Mouse (Mus musculus): ENCODE data around the gene Klhl5. TPM values are rescaled to one million over a fixed set of nuclear protein-coding genes. Genes with fewer than 3 reads are reported as not detected.

Gene Klhl5
- total RNA-seq, 4 experiments from 2014 or later = 46.6 to 96.0 (median 72.1) TPM

DNA sequence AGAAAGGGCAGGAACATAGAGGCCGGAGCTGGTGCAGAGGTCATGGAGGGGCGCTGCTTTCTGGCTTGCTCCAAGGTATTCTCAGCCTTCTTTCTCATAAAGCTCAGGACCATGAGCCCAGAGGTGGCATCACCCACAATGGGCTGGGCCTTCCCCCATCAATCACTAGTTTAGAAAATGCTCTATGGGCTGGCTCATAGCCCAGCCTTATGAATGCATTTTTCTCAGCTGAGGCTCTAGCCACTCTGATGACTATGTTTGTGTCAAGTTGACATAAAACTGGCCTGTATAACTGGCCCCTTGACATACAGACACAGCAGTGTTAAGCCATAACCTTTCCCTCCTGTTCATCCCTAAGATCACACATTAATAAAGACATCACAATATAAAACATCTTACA, 97.4 kb downstream of the Klhl5 start:
- no peak for DNase-seq

DNA sequence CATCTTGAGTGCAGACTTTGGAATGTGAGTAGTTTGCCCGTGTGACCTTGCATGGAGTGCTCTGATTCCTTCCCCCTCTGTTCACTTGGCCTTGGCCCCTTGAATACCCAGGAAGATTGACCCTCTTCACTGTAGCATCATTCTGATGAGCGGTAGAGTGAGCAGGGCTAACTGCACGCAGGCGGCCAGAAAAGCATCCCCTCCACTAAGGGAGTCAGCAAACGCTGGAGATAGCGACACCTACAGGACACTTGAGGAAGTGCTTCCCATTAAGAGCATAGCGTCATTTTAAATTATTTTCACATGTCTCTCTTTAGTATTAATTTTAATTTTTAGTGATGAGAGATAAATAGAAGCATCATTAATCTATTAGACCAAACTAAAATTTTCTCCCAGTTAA, 106.0 kb downstream of the Klhl5 start:
- DNase-seq = no peak

Other genes with a start within 250 kb of the Klhl5 start
- gene Tlr1, start 174.0 kb upstream of the Klhl5 start, total RNA-seq (2022) = 1 to 10 TPM in 3 of 4 experiments, under 1 TPM in 1; 0.90 to 4.5 (median 2.7) TPM
- gene Tlr6, start 147.4 kb upstream of the Klhl5 start, total RNA-seq (2022) = 1 to 10 TPM; 1.6 to 2.7 (median 2.3) TPM
- gene Fam114a1, start 137.5 kb upstream of the Klhl5 start, total RNA-seq (2022) = 10 to 100 TPM; 28.0 to 39.6 (median 29.0) TPM
- under 1 TPM; 0.42 to 0.89 (median 0.73) TPM for gene Tmem156, start 15.4 kb upstream of the Klhl5 start, total RNA-seq (2022)
- 10 to 100 TPM; 10.9 to 21.2 (median 13.8) TPM for gene Wdr19, start 92.2 kb downstream of the Klhl5 start, total RNA-seq (2022)
- 10 to 100 TPM; 49.3 to 58.4 (median 53.8) TPM for gene Rfc1, start 228.1 kb downstream of the Klhl5 start, total RNA-seq (2022)
- gene Klb, start 240.8 kb downstream of the Klhl5 start, total RNA-seq (2022) = 1 to 10 TPM in 3 of 4 experiments, under 1 TPM in 1; 0.80 to 6.0 (median 4.5) TPM